Mouse (Mus musculus) kidney, adult 8-10 months (tissue): ENCODE results near the gene Gm17654.
"Not testable (repeated sequence)": the region's sequence is repeated elsewhere in the genome, so short reads cannot be mapped to it uniquely, and the experiment has no call there.

Source experiments
- DNase-seq, 2 experiments: peaks; one replicate each; pipeline ENCODE4 v3.0.0; 2022

Gene Gm17654

DNA sequence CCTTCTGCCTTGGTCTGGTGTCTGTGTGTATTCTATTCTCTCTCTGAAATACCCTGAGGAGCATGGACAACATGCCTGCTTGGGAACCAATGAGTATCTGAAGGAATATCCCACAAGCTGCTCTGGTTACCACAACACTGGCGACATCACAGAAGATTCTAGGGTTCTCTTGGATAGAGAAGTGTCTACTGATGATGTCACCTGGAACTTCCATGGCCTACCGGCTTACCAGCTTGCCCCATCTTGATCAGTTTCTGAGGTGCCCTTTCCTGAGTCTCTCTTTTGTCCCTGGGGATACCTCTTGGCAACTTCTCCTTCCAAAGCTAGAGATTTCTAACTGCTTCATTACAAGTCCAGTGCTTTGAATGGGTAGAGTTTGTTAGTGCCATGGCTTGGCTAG, at the start of gene Gm17654:
Gm17654 (minus strand) TSS at position 101 of the 400 bp plus-strand sequence.
- DNase-seq = not testable (repeated sequence)

DNA sequence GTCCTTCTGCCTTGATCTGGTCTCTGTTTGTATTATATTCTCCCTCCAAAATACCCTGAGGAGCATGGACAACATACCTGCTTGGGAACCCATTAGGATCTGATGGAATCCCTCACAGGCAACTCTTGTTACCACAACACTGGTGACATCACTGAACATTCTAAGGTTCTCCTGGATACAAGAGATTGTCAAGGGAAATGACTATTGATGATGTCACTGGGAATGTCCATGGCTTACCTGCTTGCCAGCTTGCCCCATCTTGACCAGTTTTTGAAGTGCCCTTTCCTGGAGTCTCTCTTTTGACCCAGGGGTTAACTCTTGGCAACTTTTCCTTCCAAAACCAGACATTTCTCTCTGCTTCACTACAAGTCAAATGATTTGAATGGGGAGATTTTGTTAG, 29.0 kb upstream of the Gm17654 start, which contains the start of gene Gm10375:
Gm10375 (minus strand) TSS at position 101 of the 400 bp plus-strand sequence.
- not testable (repeated sequence) for DNase-seq

DNA sequence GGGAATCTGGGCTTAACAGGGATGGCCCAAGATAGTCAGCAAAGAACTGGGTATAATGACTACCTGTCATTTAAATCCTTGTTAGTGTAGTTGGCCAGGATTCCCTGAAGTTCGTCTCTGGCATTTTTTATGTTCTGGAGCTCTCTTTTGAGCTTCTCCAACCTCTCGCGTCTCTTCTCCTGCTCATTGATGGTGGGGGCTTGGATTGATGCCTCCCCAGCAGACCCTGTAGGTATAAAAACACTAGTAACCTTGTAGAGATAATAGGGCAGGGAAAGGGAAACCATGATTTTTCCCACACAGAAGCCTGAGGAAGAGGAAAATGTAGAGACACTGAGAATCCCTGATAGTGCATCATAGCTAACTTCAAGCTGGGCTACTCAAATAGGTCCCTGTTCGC, 977 bp downstream of the Gm17654 start:
- not testable (repeated sequence) for DNase-seq

DNA sequence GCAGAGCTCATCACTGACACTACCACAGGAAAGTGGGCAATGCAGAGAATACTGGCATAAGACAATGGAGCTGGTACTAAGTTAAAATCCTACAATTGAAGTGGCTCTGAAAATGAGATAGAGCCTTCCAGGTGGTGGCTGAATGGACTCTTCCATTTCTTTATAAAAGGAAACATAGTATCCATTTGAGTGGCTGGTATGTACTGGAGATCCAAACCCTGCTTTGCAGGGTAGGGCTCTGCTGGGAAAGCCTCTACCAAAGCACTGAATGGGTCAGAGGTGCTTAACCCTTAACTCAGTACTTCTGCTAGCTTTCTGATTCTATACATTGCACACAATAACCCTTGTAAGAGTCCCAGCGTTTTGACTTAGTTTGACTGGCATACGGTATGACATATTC, 26.7 kb downstream of the Gm17654 start:
- not testable (repeated sequence) for DNase-seq

DNA sequence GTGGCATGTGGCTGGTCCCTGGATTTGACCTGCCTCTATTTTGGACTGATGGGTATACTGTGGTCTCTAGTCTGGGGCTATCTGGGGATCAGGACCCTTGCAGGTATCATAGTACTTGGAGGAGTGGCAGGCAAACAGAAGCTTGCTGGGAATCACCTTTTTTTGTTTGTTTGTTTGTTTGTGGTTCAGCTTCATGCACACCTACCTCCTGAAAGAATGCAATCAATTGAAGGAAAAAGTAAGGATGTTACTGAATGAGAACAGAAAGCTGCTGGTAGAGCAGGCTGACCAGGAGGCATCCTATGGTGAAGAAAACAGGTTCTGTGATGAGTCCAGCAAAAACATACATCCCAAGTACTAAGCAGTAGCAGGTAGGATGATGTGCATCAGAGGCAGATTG, 32.7 kb downstream of the Gm17654 start:
- not testable (repeated sequence) for DNase-seq

DNA sequence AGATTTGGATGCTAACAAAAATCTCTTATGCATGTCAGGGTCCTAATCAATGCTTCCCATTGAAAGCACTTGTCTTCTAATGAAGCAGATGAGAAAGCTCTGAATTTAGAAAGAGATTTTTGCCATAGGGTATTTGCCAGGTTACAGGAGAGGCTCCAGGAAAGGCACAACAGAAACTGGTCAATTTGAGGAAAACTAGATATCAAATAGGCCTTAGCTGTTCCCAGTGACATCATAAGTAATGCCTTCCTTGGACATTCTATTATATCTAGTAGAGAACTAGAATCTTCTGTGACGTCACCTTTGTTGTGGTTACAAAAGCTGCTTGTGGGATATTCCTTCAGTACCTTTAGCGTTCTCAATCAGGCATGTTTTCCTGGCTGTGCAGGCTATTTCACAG, 35.7 kb downstream of the Gm17654 start, which contains the start of gene Gm5799:
Gm5799 (plus strand) TSS at position 301 of the 400 bp plus-strand sequence.
- DNase-seq = not testable (repeated sequence)

DNA sequence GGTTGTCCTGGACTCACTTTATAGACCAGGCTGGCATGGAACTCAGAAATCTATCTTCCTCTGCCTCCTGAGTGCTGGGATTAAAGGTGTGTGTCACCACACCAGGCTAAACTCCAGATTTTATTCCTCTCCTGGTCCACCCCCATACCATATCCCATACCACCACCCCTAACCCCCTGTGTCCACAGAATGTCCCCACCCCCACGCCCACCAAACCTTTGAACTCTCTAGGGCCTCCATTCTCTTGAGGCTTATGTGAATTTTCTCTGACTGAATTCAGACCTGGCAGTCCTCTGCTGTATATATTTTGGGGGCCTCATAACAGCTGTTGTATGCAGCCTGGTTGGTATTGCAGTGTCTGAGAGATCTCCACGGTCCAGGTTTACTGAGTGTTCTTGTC, 40.8 kb downstream of the Gm17654 start:
- DNase-seq = not testable (repeated sequence)

DNA sequence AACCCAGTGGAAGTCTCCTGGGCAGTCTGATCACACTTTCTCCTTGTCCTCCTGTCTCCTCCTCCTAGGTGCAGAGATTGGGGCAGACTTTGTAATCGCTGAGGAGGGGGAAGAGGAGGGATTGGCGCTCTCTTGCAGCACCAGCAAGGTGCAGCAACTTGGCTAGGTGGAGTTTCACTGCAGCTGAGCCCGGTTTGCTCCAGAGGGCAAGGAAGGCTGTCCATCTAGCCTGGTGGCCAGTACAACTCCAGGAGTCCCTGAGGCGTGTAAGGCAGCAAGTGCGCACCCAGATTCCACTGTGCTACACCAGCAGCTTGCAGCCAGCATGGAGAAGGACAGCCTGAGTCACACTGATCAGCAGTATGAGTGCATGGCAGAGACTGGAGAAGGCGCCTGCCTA, 46.6 kb downstream of the Gm17654 start:
- peak; percentile 57 to 64 for DNase-seq

DNA sequence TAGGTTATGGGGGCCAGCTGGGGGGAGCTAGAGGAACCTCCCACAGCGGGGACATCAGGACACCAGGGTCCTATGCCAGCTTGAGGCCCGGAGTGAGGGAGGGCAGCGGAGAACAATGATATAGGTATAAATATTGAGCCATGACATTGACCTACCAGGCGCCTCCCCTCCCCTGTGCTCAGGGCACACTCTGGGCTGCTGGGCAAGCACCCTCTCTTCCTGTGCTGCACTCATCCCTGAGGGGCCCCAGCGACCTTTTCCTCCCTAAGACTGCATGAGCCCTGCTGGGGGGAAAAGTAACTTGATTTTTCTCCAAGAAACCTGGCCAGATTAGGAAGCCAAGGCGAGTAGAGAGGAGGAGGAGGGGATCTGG, 46.9 kb downstream of the Gm17654 start:
- not testable (repeated sequence) for DNase-seq

DNA sequence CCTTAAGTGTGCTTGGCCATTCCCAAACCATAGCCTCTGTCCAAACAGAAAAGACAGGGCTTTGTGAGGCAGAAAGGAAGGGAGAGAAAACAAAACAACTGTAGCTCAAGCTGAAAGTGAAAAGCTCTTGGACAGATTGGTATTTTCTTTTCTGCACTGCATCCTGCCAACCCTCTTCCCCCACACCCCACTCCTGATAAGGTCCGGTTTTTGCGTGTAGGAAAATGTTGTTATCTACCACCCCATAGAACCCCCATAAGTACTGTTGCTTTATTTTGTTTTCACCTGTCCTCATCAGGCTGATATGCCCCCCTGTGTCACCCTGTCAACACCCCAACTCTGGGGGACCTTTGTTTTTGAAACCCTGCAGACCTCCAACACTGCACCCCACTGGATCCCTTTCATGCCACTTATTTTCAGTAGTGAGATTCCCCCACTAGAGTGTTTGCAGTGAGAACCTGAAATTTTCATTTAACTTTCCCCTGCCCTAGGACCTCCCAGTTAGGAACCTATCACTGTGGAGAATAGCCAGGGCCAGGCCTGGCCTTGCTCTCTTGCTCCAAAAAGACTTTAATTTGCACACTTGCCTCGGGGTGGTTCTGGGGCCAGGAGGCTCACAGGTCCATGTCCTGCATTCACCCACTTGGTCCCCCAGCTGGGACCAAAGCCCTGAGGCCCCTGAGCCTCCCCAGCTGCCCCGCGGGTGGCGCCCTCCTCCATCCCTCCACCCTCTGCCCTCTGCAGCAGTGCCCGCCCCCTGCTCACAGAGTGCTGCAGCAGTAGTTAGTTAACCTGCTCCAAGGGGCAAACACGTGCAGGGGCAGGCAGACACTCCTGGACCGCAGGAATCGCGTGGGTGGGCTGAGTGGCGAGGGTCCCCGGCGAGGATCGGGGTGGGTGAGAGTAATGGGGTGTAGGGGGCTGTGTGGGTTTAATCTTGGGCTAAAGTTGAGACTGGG, 47.6 kb downstream of the Gm17654 start:
- peak; percentile 20 to 24 for DNase-seq
